Mouse (Mus musculus): ENCODE measurements around the gene Epb41l5.

DNA sequence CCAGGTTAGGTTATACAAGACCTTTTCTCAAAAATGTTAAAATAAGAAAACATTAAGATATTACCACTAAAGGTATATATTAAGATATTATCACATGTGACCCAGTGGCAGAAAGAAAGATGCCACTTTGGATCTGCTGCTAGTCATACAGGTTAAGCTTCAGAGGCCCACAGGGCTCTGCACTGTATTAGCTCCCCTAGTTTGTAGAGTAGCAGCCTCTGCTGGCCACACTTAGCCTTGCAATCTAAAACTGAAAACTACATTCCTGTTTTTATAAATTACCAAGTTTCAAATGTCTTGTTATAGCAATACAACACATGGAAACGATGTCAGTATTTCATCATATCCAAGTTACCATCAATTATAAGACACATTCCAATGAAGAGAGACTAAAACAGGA lies 26.2 kb upstream of the Epb41l5 start:
- peak; percentile 66 for TF ChIP-seq CTCF (IDR thresholded peaks at IDR 0.05; ENCODE audit: low read depth)
- no peak for TF ChIP-seq EP300 (IDR thresholded peaks at IDR 0.05; ENCODE audit: low read depth)

Measured in liver, embryonic 14.5 days (tissue).